Mouse (Mus musculus) liver, embryonic 14.5 days (tissue): Measurements from ENCODE around the gene Arfip1. TPM values are rescaled to one million over a fixed set of nuclear protein-coding genes. Genes with fewer than 3 reads are reported as not detected.

ENCODE experiments used
- ATAC-seq: fragments of 200-750 bp; cut with Nextera tagmentation; 2 replicates; pipeline ENCODE4 v1.8.0; 2017; ENCODE audit warnings: moderate number of reproducible peaks, mild to moderate bottlenecking, moderate library complexity; ENCODE audit not compliant: insufficient read depth
- DNase-seq, 3 experiments: peaks; one replicate each; pipeline ENCODE4 v3.0.0-alpha.2; 2012 to 2013; ENCODE audit warnings: low read depth in 3 of 3, low spot score in 3 of 3
- H3K27ac ChIP-seq: fragments of 300-500 bp; sonication (generic); 2 replicates; pipeline ENCODE4 v1.5.1; 2014; ENCODE audit warnings: moderate library complexity, mild to moderate bottlenecking, control low read depth, inconsistent platforms
- H3K27me3 ChIP-seq: fragments of 300-500 bp; sonication (generic); 2 replicates; pipeline ENCODE4 v1.6.1; 2014; ENCODE audit warnings: mild to moderate bottlenecking, low read length, moderate library complexity; ENCODE audit not compliant: control insufficient read depth, insufficient read depth
- H3K36me3 ChIP-seq: fragments of 300-500 bp; sonication (generic); replicated peaks from 2 replicates; pipeline ENCODE4 v1.6.1; 2014; ENCODE audit warnings: low read depth; ENCODE audit not compliant: control insufficient read depth, insufficient read depth
- H3K4me1 ChIP-seq, 2 experiments: fragments of 200-500 bp in 1 of 2; fragments of 300-500 bp in 1 of 2; sonication (generic) in 1 of 2; replicated peaks; 2 replicates each; pipeline ENCODE4 v1.6.1; 2012 to 2014; ENCODE audit warnings: antibody characterized with exemption in 1 of 2, inconsistent platforms in 1 of 2, low read length in 1 of 2; ENCODE audit not compliant: control insufficient read depth in 2 of 2, insufficient read depth in 2 of 2
- H3K4me2 ChIP-seq: fragments of 300-500 bp; sonication (generic); 2 replicates; pipeline ENCODE4 v1.6.1; 2014; ENCODE audit warnings: low read depth, mild to moderate bottlenecking, control low read depth, moderate library complexity
- H3K4me3 ChIP-seq, 2 experiments: fragments of 200-500 bp in 1 of 2; fragments of 300-500 bp in 1 of 2; sonication (generic) in 1 of 2; 2 replicates each; pipeline ENCODE4 v1.5.1; 2012 to 2014; ENCODE audit warnings: low read depth in 2 of 2, low read length in 2 of 2, mild to moderate bottlenecking in 2 of 2, control low read depth in 1 of 2, inconsistent platforms in 1 of 2, moderate library complexity in 1 of 2; ENCODE audit not compliant: insufficient read depth in 1 of 2
- H3K9ac ChIP-seq: fragments of 300-500 bp; sonication (generic); replicated peaks from 2 replicates; pipeline ENCODE4 v1.6.1; 2014; ENCODE audit warnings: mild to moderate bottlenecking, control low read depth, moderate library complexity
- H3K9me3 ChIP-seq: fragments of 300-500 bp; sonication (generic); 2 replicates; pipeline ENCODE4 v1.6.1; 2016; ENCODE audit warnings: low read length, mixed read lengths; ENCODE audit not compliant: control insufficient read depth
- CTCF ChIP-seq: IDR thresholded peaks from 2 replicates; pipeline ENCODE4 v1.5.1; 2016; ENCODE audit warnings: antibody characterized with exemption, low read depth, control low read depth
- EP300 ChIP-seq: IDR thresholded peaks from 2 replicates; pipeline ENCODE4 v1.6.1; 2016; ENCODE audit warnings: antibody characterized with exemption, low read depth
- WGBS: fragments of 180-500 bp; shearing (Covaris S2); extraction: QIAGEN DNeasy Blood & Tissue Kit; methylation state at CpG from one replicate; pipeline ENCODE4 v1.1.7; 2014; ENCODE audit not compliant: insufficient replicate concordance; 5-methylcytosine and 5-hydroxymethylcytosine counted together
- polyA plus RNA-seq, 2 experiments: library from polyadenylated mRNA; depleted of rRNA in 1 of 2; stranded (reverse) in 1 of 2; unstranded in 1 of 2; fragments of >200 nt; fragmentation: Nextera tagmentation in 1 of 2; extraction: Ambion mirVana in 1 of 2; gene quantifications; 2 replicates each; pipeline versions ENCODE4 v1.2.1 to v1.2.3; 2012 to 2014

The Arfip1 gene
- polyA plus RNA-seq, 2 experiments = 5.3 to 12.0 TPM

DNA sequence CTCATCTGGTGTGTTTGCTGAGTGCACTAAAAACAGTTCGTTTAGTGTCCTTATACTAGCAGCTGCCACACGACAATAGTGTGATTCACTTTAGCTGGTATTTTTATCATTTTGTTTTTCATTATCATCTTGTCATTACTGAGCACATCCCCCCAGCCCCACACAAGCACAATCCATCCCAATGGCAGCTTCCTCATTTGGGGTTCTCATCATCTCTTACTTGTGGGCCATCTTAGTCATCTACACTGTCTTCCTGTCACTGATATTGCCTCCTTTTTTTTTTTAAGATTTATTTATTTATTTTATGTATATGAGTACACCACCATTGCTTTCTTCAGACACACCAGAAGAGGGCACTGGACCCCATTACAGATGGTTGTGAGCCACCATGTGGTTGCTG is 36.2 kb upstream of the Arfip1 start:
- Histone ChIP-seq H3K27ac (no peak overlapping the region), H3K9me3 (no peaks in the 10 kb centered on the region), H3K27me3 (no peaks in the 10 kb centered on the region), H3K4me1 (0 out of 4 replicates have a peak, but pooled peaks cover 0 to 2% of the 10 kb centered on the region in 2 experiments), H3K4me3 (no peak overlapping the region), H3K36me3 (no peaks in the 10 kb centered on the region), H3K9ac (no peak overlapping the region), H3K4me2 (no peak overlapping the region)
- WGBS = 59% methylated on average over 2 of the region's 2 CpGs
- TF ChIP-seq CTCF = no peak
- no peak for TF ChIP-seq EP300
- ATAC-seq (no peak), DNase-seq (no peak)

DNA sequence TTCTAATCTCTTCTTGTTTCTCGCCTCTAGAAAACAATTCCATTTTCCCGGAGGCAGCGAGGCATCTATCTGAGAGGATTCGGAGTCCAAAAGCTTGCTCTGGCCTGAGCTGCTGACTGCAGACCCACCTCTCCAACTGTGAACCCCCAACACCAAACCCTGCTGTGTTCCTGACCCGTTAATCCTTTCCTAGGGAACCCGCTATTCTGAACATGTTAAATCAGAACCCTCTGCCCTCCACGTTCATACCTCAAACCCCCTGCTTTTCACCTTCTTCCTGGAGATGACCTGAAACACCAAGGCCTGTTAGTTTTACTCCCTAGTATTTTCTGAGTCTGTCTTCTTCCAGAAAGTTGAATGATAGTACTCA is 33.4 kb upstream of the Arfip1 start:
- H3K4me2 ChIP-seq = no peak overlapping the region
- 0 out of 4 replicates have a peak, but pooled peaks cover 0 to 2% of the 10 kb centered on the region in 2 experiments for H3K4me1 ChIP-seq
- ATAC-seq (no peak), DNase-seq (no peak)
- 45% methylated on average over 7 of the region's 7 CpGs for WGBS
- H3K9me3 ChIP-seq = no peaks in the 10 kb centered on the region
- no peak overlapping the region for H3K4me3 ChIP-seq
- no peak overlapping the region for H3K27ac ChIP-seq
- no peaks in the 10 kb centered on the region for H3K27me3 ChIP-seq
- no peak overlapping the region for H3K9ac ChIP-seq
- no peak for TF ChIP-seq EP300
- TF ChIP-seq CTCF = no peak
- no peaks in the 10 kb centered on the region for H3K36me3 ChIP-seq

DNA sequence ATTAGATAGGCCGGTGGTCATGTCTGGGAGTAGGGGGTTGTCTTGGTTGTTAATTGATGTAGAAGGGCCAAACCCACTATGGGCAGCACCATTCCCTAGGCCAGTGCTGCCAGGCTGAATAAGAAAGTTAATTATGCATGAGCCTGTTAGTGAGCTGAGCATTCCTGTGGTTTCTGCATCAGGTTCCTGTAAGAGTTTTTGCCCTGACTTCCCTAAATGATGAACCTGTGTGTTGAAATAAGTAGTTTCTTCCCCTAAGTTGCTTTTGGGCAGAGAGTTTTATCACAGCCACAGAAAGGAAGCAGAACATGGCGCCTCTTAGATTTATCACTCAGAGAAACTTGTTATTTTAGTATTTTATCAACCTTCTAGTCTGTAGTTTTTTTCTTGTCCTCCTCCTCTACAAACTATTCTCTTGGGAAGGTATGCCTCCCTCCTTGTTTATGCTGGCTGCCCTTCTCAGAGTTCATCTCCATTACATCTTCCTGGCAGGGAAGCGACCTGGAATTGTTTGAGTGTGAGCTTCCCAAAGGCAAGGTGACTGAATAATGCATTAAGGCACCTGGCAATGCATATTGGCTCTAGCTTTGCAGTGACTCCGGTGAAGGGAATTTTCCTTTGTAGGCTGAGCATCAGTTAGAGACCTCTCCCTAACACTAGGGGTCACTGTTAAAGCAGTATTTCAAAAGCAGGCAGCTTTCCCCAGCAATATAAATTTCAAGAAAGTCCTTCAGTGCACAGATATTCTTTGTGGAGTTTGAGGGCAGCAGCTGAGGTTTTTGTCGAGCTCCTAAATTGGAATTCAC is 32.8 kb upstream of the Arfip1 start:
- Histone ChIP-seq H3K4me2 (no peak overlapping the region), H3K9ac (no peak overlapping the region), H3K4me3 (no peak overlapping the region), H3K4me1 (0 out of 4 replicates have a peak, but pooled peaks cover 0 to 2% of the 10 kb centered on the region in 2 experiments), H3K9me3 (no peaks in the 10 kb centered on the region), H3K27ac (no peak overlapping the region), H3K36me3 (no peaks in the 10 kb centered on the region), H3K27me3 (no peaks in the 10 kb centered on the region)
- 13% methylated on average over 5 of the region's 5 CpGs for WGBS
- ATAC-seq (no peak), DNase-seq (peak in 2 of 3 experiments; percentile 11 to 16)
- TF ChIP-seq CTCF (peak; percentile 54), EP300 (no peak)

DNA sequence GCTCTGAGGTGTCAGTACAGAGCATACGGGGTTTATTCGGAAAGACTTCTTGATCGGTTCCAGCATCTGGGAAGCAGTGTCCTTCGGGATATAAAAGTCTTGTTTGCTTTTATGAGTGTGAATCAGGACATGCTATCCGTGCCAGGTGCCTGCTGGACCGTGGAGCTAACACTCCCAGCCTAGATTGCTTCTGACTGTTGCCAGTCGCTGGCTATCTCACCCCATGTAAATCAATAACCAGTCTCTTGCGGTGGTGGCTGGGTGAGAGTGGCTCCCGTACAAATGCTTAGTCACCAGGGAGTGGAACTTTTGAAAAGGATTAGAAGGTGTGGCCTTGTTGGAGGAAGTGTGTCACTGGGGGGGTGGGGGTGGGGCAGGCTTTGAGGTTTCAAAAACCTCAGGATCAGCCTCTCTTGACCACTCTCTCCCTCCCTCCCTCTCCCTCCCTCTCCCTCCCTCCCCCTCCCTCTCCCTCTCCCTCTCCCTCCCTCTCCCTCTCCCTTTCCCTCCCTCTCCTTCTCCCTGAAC is 27.8 kb upstream of the Arfip1 start:
- H3K27ac ChIP-seq = no peak overlapping the region
- WGBS = 64% methylated on average over 9 of the region's 9 CpGs

DNA sequence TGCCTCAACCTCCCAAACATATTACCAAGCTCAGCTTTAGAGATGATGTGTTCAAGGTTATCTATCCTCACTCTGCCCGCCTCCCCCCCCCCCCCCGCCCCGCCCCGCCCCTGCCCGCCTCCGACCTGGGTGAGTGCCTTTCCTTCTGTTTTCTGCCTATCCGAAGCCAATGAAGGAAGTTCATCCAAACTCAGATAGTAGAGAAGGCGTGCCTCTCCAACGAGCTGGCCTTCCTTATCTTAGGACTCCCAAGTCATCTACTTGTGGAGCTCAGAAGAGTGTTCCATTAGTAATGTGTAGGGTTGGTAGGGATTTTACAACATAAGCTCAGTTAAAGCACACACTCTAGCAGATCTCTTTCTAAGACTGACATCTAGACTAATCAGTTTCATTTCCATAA is 20.8 kb upstream of the Arfip1 start:
- no peak overlapping the region for H3K4me3 ChIP-seq
- ATAC-seq (peak; percentile 69), DNase-seq (no peak)
- no peak overlapping the region for H3K9ac ChIP-seq
- 17% methylated on average over 6 of the region's 9 CpGs for WGBS
- no peak overlapping the region for H3K27ac ChIP-seq
- TF ChIP-seq CTCF (no peak), EP300 (no peak)
- peak overlapping the region; percentile 28; the same call in 1 of the 2 replicates for H3K4me2 ChIP-seq
- H3K27me3 ChIP-seq = no peaks in the 10 kb centered on the region
- H3K4me1 ChIP-seq = no peaks in the 10 kb centered on the region; a peak in 2 of 4 replicates
- no peaks in the 10 kb centered on the region for H3K9me3 ChIP-seq
- H3K36me3 ChIP-seq = no peaks in the 10 kb centered on the region

More for the DNA sequence above, 27.8 kb upstream of the Arfip1 start:
- H3K4me2 ChIP-seq = no peak overlapping the region
- 0 out of 4 replicates have a peak, but pooled peaks cover 0 to under 1% of the 10 kb centered on the region in 2 experiments for H3K4me1 ChIP-seq
- no peak for TF ChIP-seq EP300
- no peak for TF ChIP-seq CTCF
- H3K4me3 ChIP-seq = no peak overlapping the region
- no peak overlapping the region for H3K9ac ChIP-seq
- no peaks in the 10 kb centered on the region for H3K9me3 ChIP-seq
- no peaks in the 10 kb centered on the region for H3K36me3 ChIP-seq
- DNase-seq (no peak), ATAC-seq (no peak)
- no peaks in the 10 kb centered on the region for H3K27me3 ChIP-seq
